Mouse (Mus musculus) T-helper 1 cell (primary cell): ENCODE data around the gene Gnao1.

Experiments used
- in situ Hi-C: fragments of 300-600 bp; cut with MboI, MseI; formaldehyde crosslinking; loops from one replicate; pipeline ENCODE4 v1.15.1; 2025; ENCODE audit warnings: high pct_unique_total_duplicates

Gnao1 gene

DNA sequence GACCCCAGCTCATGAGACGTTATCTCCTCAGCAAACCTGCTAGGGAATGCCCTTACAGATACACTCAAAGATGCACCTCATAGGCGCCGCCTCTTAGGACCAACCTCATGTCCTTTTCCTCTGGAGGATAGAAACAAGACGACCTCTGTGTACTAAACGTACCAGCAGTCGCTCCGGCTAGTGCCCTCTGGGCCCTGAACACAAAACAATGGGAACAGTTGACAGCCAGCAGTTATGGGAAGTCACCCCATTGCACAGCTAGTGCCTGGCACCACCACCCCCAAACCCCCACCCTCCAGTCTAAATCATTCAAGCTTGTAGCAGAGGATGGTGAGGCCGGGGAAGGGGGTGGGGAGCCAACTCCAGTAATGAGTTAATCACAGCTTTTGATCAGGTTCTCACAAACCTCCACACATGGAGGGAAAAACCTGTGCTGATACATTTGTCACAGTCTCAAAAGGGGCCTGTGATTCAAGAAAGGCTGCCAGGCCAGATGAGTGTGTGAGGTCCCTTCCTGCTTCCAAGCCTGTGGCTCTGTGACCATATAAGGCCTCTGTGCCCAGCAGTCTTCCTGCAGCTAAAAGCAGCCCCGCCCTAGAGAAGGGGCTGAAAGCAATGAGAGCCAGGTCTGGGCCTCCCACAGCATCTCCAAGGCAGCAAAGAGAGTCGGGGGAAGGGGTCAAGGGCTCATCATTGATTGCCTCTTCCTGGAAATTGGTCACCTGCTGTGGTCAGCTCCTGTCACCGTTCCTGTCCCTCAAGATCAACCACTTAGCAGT is 79.1 kb downstream of the Gnao1 start:
- in situ Hi-C loops = no loop called here

DNA sequence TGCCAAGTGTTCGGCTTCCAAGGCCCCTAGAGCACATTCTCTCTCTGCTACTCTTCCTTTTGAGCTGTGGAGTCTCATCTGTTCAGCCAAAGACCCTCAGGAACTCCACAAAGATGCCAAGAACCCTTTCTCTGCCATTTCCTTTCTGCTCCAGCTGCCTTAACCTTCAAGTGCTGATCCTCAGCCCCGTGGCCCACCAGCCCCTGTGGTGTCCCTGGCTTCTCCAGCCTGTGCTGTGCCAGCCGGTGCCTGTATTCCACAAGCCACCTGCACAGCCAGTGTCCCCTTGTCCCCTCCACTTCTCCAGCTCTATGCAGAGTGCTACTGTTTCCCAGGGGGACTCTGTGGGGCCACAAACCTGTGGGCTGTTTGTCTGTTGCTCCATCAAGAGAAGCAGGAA is 83.8 kb downstream of the Gnao1 start:
- in situ Hi-C loops = no loop called here

DNA sequence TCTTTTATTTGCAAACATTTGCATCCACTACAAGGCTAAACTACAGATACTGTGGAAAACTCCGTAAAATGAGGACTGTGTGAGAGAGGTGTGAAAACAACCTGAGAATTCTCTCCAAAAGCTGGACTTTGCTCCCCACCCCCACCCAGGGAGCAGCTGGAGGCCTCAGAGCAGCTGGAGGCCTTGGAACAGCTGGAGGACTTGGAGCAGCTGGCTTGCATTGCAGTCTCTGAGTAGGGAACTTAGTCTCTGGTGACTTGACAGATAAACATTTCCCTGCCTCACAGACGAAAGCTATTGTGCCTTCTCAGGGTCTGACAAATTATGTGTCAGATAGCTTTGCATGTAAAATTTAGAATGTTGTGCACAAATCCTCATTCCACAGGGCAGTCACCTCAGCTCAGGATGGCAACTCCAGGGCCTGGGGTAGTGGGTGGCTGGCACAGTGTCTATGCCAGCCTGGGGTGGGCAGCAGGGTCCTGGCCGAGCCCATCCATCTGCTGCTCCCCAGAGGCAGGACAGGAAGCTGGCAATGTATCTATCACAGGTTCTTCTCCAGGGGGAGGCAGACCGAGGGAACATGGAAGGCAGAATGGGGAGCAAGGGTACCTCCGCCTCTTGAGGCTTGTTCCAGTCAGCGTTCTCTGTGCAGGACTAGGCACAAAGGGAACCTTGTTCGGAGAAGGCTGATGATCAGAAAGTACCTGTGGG is 87.2 kb downstream of the Gnao1 start:
- in situ Hi-C loops = no loop called here

DNA sequence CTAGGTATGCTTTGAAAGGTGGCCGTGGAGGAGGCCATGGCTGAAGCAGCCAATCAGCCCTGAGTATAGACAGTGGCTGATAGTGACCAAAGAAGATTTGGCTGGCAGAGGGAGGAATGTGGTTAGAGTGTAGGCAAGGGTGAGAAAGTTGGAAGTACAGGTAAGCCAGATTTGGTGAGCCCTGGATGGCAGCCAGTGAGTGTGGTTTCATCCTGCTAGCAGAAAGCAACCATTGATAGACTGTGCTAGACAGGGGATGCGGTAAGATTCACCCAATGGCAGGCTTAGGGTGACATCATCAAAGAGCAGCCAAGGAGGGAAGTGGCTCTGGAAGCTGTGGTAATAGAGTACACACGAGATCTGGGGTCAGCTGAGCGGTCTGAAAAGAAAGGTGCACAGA is 88.8 kb downstream of the Gnao1 start:
- in situ Hi-C loops = no loop called here

DNA sequence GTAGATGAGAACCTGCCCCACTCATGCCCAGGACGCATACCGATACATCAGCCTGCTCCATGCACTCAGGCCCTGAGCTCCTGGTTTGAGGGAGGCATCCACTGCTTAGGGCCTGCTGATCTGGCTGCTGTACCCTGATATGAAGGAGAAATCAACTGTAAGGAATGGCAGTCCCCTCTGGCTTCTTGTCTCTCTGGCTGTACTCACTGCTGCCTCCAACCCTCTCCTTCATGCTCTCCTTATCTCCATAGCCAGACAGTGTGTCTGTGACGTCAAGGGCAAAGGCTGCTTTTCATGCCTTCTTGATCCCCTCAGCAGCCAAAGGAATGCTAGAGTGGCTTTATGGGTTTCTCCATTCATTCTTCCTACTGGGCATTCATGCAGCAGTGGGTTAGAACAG is 92.3 kb downstream of the Gnao1 start:
- in situ Hi-C loops = no loop called here

DNA sequence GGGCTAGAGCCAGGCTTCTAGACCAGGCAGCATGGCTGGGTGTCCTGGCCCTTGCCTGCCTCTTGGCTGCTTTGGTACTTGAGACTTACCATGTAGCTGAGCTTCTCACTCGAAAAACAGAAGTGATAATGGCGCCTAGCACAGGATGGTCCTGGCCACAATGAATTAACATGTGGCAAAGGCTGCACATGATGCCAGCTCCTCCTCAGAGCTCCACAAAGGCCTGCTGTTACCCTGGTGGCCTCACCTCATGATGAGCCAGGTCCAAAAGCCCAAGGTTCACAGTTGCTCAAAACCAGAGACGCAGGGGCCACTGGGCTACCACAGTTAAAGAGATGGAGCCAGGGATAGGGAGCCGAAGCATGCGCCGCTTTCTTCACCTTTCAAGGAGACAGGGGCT is 97.2 kb downstream of the Gnao1 start:
- in situ Hi-C loops = no loop called here

DNA sequence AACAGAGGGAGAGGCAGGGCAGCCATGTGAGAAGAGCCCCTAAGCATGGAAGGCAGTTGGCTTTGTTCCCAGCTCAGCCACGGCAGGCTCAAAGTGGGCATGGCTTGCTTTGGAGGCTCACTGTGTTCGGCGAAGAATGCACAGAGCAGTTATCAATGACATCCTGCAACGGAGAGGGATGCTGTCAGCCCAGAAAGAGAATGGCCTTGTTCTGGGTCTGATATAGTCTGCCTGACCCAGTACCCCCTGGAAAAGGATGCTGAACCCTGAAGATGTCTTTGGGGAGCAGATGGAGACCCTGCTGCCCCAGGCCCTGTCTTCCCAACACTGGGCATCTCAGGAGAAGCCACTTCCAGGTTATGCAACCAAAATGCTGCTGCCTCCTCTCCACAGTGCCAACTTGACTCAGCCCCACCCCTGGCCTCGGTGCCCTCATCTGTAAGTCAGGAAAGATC is 98.2 kb downstream of the Gnao1 start:
- in situ Hi-C loops = no loop called here

DNA sequence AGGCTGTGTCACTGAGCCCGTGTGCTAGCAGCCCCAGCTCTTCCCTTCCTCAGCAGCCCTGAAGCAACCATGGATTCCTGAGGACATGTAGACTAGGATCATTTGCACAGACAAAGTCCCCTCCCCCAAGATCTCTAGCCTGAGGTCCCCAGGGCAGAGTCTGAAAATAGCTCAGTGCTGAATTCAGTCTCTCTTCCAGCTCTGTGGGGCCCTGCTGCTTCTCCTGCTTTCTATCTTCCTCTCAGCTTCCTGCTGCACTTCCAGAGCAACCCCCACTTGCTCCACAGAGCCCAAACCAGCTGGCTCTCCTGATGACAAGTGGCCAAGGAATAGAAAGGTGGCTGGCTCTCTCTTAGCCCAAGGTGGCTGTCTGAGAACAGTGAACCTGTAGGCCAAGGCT is 98.8 kb downstream of the Gnao1 start:
- in situ Hi-C loops = no loop called here

DNA sequence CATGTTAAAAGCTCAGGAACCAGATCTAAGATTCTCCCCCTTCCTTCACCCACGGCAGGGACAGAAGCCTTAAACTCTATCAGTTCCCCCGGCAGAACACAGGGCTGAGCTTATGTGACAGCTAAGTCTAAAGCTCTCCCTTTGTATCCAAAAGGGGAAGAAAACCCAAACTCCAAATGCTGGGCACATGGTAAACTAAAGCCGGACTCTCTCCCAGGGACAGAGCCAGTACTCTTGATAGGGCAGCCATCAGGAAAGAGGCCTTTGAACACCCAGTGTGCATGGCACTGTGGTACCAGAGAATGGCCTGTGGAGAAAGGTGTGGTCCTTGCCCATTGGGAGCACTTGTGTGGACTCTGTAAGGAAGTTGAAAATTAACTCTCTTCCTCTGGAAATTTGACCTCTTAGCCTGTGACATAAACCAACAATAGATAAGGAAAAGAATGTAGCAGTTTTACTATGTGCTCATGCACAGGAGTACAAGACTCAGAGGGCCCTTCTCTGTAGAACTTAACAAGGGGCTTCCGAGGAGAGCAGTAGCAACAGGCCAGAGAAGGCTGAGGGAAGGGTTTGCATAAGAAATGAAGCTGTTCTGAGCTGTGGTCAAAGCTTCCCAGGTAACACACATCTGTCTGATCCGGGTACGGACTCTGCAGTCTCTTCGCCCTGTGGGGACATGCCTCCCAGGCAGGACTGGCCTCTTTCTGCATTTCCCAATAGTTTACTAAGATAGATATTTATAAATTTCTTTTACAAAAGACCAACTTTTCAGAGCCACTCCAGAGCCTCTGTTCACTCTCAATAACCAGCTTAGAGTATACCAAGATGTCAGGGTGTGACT is 102.2 kb downstream of the Gnao1 start:
- in situ Hi-C loops = no loop called here

DNA sequence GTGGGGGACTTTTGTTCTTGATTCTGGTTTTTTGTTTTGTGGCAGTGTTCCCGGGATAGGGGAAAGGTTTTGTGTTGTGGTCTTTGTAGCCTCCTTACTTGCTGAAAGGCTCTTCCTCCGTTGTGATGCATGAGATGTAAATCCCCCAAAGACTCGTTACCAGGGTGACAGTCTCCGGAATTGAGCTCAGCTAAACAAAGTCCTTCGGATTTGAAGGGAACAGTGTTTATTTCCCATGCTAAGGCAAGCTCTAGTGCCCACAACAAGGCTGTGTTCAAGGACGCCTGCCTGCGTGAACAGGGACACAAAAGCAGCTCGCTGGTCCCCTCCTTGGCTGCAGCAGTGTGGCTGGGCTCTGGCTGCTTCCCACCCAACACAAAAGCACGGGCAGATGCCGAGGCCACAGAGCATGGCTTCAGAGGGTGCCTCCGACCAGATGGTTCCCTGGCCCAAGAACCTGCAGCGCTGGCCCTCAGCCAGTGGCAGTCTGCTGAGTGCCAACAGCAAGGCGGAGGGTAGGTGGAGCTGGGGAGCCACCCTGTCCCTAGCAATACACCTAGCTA is 108.2 kb downstream of the Gnao1 start:
- in situ Hi-C loops = no loop called here

DNA sequence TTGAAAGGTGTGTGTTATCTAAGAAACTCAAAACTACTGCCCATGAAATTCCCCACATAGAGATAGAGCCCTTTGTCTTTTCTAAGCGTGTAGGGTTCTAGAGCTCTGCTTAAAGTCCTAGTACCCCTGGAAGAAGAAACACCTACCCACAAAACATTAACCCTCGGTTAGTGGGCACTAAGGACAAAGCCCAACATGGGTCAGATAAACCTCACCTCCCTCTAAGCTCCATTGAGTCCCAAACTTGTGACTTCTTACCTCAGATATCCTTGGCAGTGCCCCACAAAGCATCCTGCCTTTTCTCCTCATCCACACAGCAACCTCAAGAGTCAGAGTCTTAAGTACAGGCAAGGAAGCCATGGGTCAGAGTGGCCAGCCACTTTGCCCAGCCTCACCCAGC is 108.8 kb downstream of the Gnao1 start:
- in situ Hi-C loops = no loop called here

DNA sequence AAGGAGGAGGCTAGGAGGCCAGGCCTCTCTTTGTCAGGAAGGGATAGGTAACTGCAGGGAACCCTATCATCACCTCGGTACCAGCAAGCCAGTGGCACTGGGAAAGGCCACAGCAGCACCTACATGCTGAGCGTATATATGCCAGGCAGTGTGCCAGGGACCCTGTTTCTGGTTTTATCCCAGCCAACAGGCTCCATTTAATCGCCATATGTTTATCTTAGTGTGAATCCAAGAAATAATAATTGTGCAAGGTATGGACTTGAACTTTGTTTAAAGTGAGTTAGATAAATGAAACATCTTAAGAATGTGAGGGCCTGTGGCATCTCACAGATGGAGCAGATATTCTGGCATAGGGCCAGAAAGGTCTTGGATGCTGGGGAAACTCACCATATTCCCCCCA is 109.7 kb downstream of the Gnao1 start:
- in situ Hi-C loops = no loop called here

DNA sequence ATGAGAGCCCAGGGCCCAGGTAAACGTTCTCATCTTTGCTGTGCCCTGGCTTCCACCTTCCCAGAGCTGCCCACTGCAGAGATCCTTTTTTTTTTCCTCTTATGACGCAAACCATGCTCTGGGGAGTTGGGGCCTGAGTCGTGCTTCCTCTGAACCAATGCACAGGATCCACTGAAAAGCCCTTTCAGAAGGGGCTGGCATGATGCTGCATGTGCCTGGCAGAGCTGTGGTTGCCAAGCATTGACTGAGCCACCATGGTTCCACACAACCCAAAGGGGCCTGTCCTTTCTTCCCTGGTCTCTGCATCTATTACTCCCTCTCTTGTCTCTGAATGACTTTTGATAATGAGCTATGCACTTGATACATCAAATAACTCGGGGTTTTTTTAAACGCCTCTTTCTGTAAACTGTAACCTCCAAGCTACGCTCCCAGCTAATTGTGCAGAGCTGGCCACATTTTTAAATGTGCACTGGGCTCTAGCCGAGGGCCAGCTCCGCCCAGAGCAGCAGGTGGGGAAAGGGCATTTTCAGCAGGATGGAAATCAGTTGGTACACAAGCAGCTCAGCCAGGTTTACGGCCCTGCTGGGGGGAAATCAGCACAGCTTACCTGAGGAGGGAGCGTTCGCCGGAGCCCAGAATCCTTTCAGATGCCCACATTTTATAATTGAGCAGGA is 110.3 kb downstream of the Gnao1 start:
- in situ Hi-C loops = no loop called here

DNA sequence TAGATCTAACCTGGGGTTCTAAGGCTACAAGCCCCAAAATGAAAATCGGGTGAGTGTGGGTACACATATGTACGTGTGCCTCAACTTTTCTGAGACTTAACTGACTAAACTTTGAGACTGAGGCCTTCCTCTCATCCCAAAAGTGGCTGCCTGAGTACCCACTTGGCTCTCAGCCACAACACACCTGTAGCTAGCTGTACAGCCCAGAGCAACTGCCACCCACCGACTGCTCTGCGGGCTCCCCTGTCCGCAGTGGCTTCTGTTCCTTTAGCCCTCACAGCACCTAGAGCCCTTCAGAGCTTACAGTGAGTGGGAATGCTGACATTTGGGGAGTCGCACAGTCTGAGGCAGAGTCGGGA is 110.8 kb downstream of the Gnao1 start:
- in situ Hi-C loops = no loop called here

DNA sequence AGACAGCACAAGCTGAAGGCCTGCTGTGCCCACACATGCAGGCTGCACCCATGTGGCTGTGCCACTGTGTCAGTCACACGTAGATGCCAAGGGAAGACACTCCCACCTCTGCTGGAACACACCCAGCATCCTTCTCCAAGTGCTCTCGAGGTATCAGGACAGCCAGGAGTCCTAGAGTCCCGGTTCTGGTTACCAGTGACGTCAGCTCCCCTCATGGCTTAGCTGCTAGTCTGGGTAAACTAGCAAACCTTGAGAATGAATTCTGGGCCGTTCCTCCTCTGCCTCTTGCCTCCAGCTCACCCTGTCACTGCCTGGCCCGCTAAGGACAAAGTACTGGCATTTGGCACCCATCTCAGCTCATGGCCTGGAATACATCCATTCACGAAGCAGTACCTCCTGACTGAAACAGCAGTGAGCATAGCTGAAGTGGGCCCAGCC is 114.2 kb downstream of the Gnao1 start:
- in situ Hi-C loops = no loop called here

DNA sequence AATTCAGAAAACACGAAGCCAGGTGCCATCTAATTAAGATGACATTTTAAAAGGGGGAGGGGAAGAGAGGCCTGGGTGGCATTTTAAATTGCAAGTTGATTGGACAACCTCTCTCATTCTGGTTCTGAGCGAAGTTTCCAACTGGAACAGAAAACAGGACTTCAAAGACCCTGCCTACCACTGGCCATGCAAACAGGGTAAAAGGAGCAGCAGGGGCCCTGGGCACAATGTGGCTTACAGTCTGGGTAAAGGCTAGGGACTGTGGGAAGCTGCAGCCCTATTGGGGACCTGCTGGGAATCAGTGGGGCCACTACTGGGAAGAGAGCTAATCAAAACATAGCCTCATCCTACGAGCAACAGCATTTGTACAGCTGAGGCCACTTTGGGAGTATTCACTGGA is 115.7 kb downstream of the Gnao1 start:
- in situ Hi-C loops = no loop called here

DNA sequence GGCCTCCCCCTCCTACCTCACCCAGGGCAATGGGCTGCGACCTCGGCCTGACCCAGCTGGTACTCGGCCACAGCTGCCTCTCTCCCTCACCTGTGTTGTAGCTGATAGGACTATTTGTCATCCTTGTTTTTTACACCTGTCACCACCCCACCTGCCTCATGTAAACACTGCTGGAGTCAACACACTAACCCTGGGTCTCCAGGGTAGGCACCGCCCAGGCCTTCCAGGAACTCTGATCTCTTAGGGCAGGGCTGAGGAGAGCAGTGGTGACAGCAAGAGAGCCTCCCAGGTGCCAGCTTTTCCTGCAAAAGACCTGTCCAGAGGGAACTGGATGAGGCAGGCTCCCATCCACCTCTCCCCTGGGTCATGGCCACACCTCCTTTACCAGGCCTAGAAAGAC is 119.5 kb downstream of the Gnao1 start:
- in situ Hi-C loops = no loop called here

DNA sequence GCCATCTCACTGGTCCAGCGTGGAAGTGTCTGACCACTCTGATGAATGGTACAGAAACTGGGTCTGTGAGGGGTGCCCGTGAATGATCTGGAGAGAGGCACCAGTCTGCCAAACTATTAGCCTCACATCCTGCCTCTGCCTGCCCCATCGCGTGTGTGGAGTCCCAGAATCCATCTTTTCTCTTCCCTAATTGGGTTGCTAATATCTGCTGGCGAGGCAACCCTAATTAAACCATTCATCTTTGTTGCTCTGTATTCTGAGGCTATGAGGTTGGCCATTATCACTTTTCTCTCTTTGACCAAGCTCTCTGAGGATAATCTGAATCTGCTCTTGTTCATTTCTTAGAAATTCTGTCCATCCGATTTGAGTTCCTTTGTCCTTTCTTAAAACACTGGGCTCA is 121.6 kb downstream of the Gnao1 start:
- in situ Hi-C loops = loop anchor here (5.0 kb wide), 1 partner anchor 334 kb away; no protein-coding TSS in a partner anchor

DNA sequence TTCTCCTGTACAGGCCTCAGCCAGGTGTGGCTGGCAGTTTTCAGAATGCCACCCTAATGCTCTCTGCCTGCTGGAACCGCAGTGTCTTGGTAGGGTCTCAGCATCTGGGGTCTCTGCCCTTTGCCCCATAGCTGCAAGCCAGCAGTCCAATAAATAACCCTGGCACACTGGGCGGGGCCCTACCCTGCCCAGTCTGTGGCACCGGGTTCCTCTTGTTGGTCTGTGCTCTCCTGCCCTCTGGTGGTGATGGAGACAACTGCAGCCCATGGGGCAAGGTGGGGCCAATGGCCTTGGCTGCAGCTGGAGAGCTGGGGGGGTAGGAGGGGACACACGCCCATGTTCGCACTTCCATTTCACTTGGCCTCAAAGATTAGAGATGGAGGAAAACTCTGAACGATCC is 123.1 kb downstream of the Gnao1 start:
- in situ Hi-C loops = loop anchor here (5.0 kb wide), 1 partner anchor 336 kb away; no protein-coding TSS in a partner anchor

DNA sequence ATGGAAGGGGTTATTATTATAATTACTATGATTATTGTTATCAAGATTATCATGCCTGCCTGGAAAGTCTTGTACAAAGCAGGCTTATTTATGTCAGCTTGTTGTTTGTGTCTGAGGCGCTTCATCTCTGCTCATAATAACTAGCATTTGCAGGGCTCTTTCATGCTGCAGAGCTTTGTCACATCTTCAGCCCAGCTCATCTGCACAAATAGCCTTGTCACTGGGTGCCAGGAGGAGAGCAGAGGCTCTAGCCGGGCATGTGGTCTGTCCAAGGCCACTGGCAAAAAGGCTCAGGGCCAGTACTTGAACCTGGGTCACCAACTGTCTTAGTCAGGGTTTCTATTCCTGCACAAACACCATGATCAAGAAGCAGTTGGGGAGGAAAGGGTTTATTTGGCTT is 123.5 kb downstream of the Gnao1 start:
- in situ Hi-C loops = loop anchor here (5.0 kb wide), 1 partner anchor 336 kb away; no protein-coding TSS in a partner anchor

DNA sequence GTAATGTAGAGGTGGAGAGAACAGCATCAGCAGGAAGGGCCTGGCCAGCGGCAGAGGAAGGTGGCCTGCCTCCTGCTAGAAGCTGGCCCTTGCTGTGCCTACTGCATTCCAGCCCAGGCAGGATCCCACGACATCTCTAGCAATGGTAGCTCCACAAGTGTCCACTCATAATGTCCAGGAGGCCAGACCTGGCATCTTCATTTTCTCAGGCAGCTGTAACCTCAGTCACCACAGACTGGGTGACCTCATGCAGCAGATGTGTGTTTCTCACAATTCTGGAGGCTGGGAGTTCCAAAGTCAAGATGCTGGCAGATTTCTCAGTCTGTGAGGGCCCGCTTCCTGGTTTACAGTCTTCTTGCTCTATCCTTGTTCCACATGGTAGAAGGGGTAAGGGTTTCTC is 128.4 kb downstream of the Gnao1 start:
- in situ Hi-C loops = no loop called here
